Mouse (Mus musculus) liver, adult 2 months (tissue): ENCODE results near the gene Gm21915.

Source experiments
- CTCF ChIP-seq: fragments of 200-500 bp; IDR thresholded peaks from 2 replicates; pipeline ENCODE4 v1.5.1; 2011; ENCODE audit warnings: low read depth, low read length, control low read depth
- POLR2A ChIP-seq: fragments of 200-500 bp; IDR thresholded peaks from 2 replicates; pipeline ENCODE4 v1.6.1; 2011; ENCODE audit warnings: low read length, control low read depth; ENCODE audit not compliant: insufficient read depth; ENCODE audit errors: extremely low read depth

- TF ChIP-seq CTCF (no peak), POLR2A (no peak)
These were observed 28.8 kb downstream of the Gm21915 start for GRCm38 (mm10) chr9:40699194-40699593.
